Mouse (Mus musculus): ENCODE data around the gene Tap1.
"Not testable (repeated sequence)": the region's sequence is repeated elsewhere in the genome, so short reads cannot be mapped to it uniquely, and the experiment has no call there.

Gene Tap1

GRCm38 (mm10) chr17:34202760-34203442 is 15.5 kb downstream of the Tap1 start:
- in situ Hi-C loops (cut with MboI) = no loop called here

GRCm38 (mm10) chr17:34203444-34203843 is 16.1 kb downstream of the Tap1 start, which contains the start of gene Tap2:
TSS of gene Tap2 (plus strand) at chr17:34203527.
- in situ Hi-C loops (cut with MboI) = no loop called here

- in situ Hi-C loops (cut with MboI) = no loop called here
These were observed 17.1 kb downstream of the Tap1 start for GRCm38 (mm10) chr17:34204303-34205010.

- in situ Hi-C loops (cut with MboI) = no loop called here
These were observed 17.8 kb downstream of the Tap1 start for GRCm38 (mm10) chr17:34205021-34205745.

- in situ Hi-C loops (cut with MboI) = no loop called here
These were observed 18.4 kb downstream of the Tap1 start for GRCm38 (mm10) chr17:34205746-34206176.

GRCm38 (mm10) chr17:34206731-34207130 is 19.4 kb downstream of the Tap1 start:
- in situ Hi-C loops (cut with MboI) = no loop called here

- in situ Hi-C loops (cut with MboI) = no loop called here
These were observed 20.1 kb downstream of the Tap1 start for GRCm38 (mm10) chr17:34207456-34207855.

- in situ Hi-C loops (cut with MboI) = no loop called here
These were observed 20.5 kb downstream of the Tap1 start for GRCm38 (mm10) chr17:34207866-34208265.

GRCm38 (mm10) chr17:34208421-34208820 is 21.1 kb downstream of the Tap1 start:
- in situ Hi-C loops (cut with MboI) = no loop called here

- in situ Hi-C loops (cut with MboI) = loop anchor here (5.0 kb wide), 1 partner anchor 32 kb away; no protein-coding TSS in a partner anchor
These were observed 22.3 kb downstream of the Tap1 start for GRCm38 (mm10) chr17:34209680-34210079.

- in situ Hi-C loops (cut with MboI) = loop anchor here (5.0 kb wide), 1 partner anchor 33 kb away; no protein-coding TSS in a partner anchor
These were observed 23.2 kb downstream of the Tap1 start for GRCm38 (mm10) chr17:34210599-34210998.

GRCm38 (mm10) chr17:34211746-34212365 is 24.5 kb downstream of the Tap1 start:
- in situ Hi-C loops (cut with MboI) = loop anchor here (5.0 kb wide), 1 partner anchor 35 kb away; no protein-coding TSS in a partner anchor

- in situ Hi-C loops (cut with MboI) = loop anchor here (5.0 kb wide), 1 partner anchor 37 kb away; no protein-coding TSS in a partner anchor
These were observed 26.6 kb downstream of the Tap1 start for GRCm38 (mm10) chr17:34213936-34214335.

- in situ Hi-C loops (cut with MboI) = no loop called here
These were observed 27.8 kb downstream of the Tap1 start for GRCm38 (mm10) chr17:34215176-34215575.

GRCm38 (mm10) chr17:34217216-34217928 is 30.0 kb downstream of the Tap1 start:
- in situ Hi-C loops (cut with MboI) = no loop called here

GRCm38 (mm10) chr17:34217986-34218385 is 30.6 kb downstream of the Tap1 start:
- in situ Hi-C loops (cut with MboI) = no loop called here

- in situ Hi-C loops (cut with MboI) = no loop called here
These were observed 31.3 kb downstream of the Tap1 start for GRCm38 (mm10) chr17:34218675-34219074.

GRCm38 (mm10) chr17:34219096-34219495 is 31.7 kb downstream of the Tap1 start:
- in situ Hi-C loops (cut with MboI) = not testable (repeated sequence)

- in situ Hi-C loops (cut with MboI) = not testable (repeated sequence)
These were observed 32.4 kb downstream of the Tap1 start for GRCm38 (mm10) chr17:34219801-34220200.

- in situ Hi-C loops (cut with MboI) = not testable (repeated sequence)
These were observed 33.0 kb downstream of the Tap1 start for GRCm38 (mm10) chr17:34220401-34220800.

- in situ Hi-C loops (cut with MboI) = no loop called here
These were observed 37.5 kb downstream of the Tap1 start for GRCm38 (mm10) chr17:34224816-34225215.

All from mature B cell (primary cell).